Mouse (Mus musculus) liver, adult 2 months (tissue): Measurements from ENCODE around the gene Slc25a34.

ENCODE experiments used
- CTCF ChIP-seq: fragments of 200-500 bp; IDR thresholded peaks from 2 replicates; pipeline ENCODE4 v1.5.1; 2011; ENCODE audit warnings: low read depth, low read length, control low read depth
- POLR2A ChIP-seq: fragments of 200-500 bp; IDR thresholded peaks from 2 replicates; pipeline ENCODE4 v1.6.1; 2011; ENCODE audit warnings: low read length, control low read depth; ENCODE audit not compliant: insufficient read depth; ENCODE audit errors: extremely low read depth

- no peak for TF ChIP-seq CTCF
- TF ChIP-seq POLR2A = no peak
These were observed 54.7 kb downstream of the Slc25a34 start for GRCm38 (mm10) chr4:141568966-141569365.
